Mouse (Mus musculus) cerebellum, adult 9-10 months (tissue): ENCODE data around the gene Gm9507.
"Not testable (repeated sequence)": the region's sequence is repeated elsewhere in the genome, so short reads cannot be mapped to it uniquely, and the experiment has no call there.

Experiments used
- DNase-seq: peaks from one replicate; pipeline ENCODE4 v3.0.0; 2022

The Gm9507 gene

DNA sequence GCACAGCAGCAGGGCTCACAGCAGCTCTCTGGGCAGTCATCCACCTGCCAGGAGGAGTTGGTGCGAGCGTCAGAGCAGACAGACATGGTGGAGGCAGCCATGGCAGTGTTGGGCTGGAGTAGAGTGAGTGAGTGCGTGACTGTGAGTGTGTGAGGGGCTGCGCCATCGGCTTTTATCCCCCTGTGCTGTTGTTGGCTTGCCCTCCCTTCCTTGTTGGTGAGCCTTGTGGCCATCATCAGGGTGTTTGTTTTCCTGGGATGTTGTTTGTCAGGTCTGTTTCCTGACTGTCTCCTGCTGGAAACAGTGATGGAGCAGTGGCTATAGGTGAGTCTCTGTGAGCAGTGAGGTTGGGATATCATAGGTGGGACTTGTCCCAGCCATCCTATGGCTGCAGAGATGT lies at the start of gene Gm9507:
Gm9507 (minus strand) TSS at position 101 of the 400 bp plus-strand sequence.
- no peak for DNase-seq

GRCm38 (mm10) chr10:77852559-77852958 lies 40.9 kb upstream of the Gm9507 start, which contains the start of gene Gm10318:
Gene Gm10318, plus strand, starts transcription at chr10:77852859.
- DNase-seq: no peak

DNA sequence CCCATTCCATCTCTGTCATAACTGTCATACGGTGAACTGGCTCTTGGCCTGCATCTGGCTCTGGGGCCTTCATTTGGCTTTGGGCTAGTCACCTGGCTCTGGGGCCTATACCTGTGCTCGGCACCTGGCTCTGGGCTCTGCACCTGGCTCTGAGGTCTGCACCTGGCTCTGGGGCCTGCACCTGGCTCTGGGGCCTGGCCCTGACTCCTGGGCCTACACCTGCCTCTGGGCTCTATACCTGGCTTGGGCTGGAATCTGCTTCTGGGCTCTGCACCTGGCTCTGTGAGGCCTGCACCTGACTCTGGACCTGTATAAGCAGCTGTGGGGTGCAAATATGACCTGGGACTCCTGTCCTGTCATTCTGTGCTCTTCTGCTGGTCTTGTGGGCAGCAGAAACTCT lies 35.9 kb upstream of the Gm9507 start:
- DNase-seq: no peak

DNA sequence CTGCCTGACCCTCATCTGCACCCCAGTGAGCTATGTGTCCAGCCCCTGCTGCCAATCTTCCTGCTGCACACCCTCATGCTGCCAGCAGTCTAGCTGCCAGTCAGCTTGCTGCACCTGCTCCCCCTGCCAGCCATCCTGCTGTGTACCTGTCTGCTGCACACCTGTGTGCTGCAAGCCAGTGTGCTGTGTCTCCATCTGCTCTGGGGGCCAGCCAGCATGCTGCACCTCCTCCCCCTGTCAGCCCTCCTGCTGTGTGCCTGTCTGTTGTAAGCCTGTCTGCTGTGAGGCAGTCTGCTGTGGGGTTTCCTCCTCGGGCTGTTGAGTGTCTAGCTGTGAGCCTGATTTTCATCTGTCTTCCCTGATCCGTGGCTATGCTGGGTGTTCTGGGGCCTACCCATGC lies 35.3 kb upstream of the Gm9507 start:
- DNase-seq: peak; percentile 51

DNA sequence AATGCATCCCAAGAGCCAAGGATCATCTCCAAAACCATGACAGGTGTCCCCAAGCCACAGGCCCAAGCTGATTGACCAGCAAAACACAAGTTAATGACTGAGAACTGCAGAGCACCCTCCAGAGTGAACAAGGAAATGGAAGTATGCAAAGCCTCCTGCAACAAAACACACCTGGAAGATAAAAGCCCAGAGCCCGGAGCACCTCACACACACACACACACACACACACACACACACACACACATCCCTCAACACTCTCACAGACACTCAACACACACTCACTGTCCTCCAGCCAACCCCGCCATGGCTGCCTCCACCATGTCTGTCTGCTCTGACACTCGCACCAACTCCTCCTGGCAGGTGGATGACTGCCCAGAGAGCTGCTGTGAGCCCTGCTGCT lies 34.9 kb upstream of the Gm9507 start, which contains the start of gene Gm36176:
Gm36176 (plus strand) TSS at position 301 of the 400 bp plus-strand sequence.
- DNase-seq: no peak

DNA sequence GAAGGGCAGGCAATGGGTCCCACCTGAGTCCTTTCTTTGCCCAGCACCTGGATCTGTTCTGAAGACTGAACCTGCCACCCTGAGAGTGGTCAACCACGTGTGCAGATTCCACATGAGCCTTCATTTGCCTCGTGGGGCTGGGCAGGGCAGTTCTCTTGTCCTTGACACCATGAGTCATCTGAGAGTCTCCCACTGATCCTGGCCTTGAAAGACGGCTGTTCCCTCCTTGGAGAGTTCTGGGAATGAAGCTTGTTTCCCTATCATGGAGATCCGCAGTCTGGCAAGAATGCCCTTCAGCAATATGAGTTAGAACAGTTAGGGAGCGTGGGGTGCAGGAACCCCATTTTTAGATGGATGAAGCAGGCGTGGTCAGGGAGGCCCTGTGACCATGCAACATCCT lies 27.4 kb upstream of the Gm9507 start:
- no peak for DNase-seq

DNA sequence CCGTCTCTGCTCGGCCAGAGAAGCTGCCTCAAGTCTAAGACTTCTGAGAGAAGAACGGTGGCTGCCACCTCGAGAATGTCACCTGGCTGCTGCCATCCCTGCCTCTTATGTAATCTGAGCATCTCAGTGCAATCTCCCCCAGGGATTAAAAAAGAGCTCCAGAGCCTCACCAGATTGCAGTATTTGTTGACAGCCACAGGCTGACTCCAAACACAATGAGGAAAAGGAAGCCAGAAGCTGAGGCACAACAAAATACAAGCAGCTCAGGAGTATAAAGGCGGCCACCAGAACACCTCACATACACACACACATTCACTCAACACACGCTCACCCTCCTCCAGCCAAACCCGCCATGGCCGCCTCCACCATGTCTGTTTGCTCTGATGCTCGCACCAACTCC lies 24.0 kb upstream of the Gm9507 start, which contains the start of gene Krtap10-10:
Krtap10-10 (plus strand) TSS at position 301 of the 400 bp plus-strand sequence.
- no peak for DNase-seq

GRCm38 (mm10) chr10:77826951-77827350 lies 15.3 kb upstream of the Gm9507 start, which contains the start of gene Krtap10-4:
Gene Krtap10-4, minus strand, starts transcription at chr10:77827095.
- DNase-seq: no peak

GRCm38 (mm10) chr10:77819203-77819602 lies 7.6 kb upstream of the Gm9507 start:
- DNase-seq: no peak

- DNase-seq: no peak
Observed at GRCm38 (mm10) chr10:77818523-77818922, 6.9 kb upstream of the Gm9507 start.

DNA sequence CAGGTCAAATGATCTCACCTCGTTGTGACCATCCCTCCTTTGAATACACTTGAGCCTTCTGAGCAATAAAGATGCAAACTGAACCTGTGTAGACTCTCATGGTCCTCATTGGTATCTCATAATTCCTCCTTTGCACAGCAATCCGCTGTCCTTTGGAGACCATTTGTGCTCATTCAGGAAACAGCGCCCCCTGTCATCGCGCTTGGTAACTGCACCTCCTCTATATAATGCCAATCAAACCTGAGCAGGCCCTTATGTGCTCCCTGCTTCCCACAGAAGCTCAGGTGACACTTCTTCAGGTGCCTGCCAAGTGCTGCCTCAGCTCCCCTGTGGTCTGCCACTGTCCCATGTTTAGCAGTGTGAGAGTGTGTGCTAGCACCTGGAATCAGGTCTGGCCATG lies 3.9 kb upstream of the Gm9507 start:
- DNase-seq: no peak

DNA sequence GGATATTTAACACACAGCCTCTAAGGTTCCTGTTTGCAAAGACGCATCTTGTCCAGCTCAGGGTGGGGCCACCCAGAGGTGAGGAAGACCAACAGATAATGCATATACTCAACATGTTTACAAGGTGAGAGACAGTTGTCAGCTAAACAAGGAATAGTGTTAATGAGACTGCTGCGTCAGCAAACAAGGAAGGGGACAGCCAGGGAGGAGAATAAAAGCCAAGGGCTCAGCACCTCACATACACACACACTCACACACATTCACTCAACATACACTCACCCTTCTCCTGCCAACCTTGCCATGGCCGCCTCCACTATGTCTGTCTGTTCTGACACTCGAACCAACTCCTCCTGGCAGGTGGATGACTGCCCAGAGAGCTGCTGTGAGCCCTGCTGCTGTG lies 2.7 kb upstream of the Gm9507 start, which contains the start of gene Gm2696:
Gm2696 (plus strand) TSS at position 301 of the 400 bp plus-strand sequence.
- DNase-seq: no peak

DNA sequence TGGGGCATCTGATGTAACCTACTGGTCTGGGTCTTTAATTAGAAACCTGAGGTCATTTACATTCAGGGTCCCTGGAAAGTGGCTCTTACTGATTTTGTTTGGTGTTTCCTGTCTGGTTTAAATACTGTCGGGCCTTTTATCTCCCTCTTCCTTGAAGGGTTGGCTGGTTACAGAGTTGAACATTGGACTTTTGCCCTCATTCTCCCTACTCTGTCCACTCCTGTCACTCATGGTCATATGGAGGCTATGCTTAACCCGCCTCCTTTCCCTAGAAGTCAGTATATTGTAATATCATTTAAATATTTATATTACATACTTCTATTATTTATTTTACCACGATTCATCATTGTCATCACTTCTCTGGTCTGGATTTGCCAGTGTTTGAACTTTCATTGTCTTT lies 7.5 kb downstream of the Gm9507 start:
- no peak for DNase-seq

DNA sequence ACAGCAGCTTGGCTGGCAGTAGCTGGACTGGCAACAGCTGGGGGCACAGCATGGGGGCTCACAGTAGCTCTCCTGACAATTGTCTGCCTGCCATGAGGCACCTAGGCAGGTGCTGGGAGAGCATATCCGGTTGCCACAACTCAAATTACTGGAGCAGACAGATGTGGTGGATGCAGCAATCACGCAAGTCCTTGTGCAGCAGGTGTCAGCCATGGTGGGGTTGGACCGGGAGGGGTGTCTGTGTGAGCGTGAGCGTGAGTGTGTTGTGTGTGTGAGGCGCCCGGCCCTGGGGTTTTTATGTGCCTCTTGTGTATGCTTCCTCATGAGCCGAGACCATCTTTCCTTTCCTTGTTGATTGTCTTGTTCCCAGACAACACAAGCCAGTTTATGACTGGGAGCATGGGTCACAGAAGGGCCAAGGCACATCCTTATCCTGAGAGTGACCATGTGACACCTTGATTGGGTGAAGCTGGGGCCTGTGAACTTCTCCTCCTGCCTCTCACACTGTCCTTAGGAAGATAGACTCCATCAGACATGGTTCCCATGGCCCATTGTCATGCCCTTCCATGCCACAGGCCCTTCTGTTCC lies 12.6 kb downstream of the Gm9507 start, which contains the start of gene Gm19668:
Gm19668 (minus strand) TSS at position 213 of the 588 bp plus-strand sequence.
- DNase-seq: no peak

- DNase-seq: peak; percentile 26
Observed at GRCm38 (mm10) chr10:77798164-77798920, 13.3 kb downstream of the Gm9507 start.

DNA sequence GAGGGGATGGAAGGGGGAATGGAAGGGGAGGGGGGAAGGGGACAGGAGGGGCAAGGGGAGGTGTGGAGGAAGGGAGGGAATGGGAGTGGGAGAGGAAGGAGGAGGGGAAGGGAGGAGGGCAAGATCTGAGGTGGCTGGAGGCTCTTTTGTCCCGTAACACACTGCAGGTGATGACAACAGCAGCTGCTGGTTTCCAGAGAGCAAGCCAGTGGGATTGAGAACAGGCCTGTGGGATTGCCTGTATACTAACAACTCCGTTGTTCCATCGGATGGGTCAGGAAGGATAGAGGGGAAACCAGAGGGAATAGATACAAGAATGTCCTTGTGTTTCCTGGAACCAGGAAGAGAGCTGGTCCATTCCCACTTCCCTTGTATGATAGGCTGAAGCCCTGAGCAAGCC lies 14.0 kb downstream of the Gm9507 start:
- DNase-seq: no peak

DNA sequence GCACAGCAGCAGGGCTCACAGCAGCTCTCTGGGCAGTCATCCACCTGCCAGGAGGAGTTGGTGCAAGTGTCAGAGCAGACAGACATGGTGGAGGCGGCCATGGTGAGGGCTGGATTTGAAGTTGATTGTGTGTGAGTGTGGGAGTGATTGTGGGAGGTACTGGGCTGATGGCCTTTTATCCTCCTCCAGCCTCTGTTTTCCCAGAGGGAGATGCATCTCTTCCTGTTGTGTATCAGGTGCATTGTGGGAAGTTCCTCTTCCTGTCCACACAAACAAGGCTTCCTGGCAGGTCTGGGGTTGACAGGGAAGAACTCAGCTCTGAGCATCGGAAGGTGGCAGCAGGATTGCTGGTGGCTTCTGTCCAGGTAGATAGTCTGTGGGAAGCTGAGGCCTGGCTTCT lies 16.7 kb downstream of the Gm9507 start, which contains the start of gene Gm9639:
Gm9639 (minus strand) TSS at position 101 of the 400 bp plus-strand sequence.
- DNase-seq: no peak

GRCm38 (mm10) chr10:77788621-77789020 lies 23.0 kb downstream of the Gm9507 start:
- DNase-seq: no peak

DNA sequence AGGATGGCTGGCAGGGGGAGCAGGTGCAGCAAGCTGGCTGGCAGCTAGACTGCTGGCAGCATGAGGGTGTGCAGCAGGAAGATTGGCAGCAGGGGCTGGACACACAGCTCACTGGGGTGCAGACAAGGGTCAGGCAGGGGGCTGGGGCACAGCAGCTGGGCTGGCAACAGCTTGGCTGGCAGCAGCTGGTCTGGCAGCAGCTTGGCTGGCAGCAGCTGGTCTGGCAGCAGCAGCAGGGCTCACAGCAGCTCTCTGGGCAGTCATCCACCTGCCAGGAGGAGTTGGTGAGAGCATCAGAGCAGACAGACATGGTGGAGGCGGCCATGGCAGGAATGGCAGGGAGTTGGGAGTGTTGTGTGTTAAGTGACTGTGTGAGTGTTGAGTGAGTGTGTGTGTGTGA lies 23.8 kb downstream of the Gm9507 start, which contains the start of gene Gm7137:
Gm7137 (minus strand) TSS at position 325 of the 400 bp plus-strand sequence.
- not testable (repeated sequence) for DNase-seq

- DNase-seq: not testable (repeated sequence)
Observed at GRCm38 (mm10) chr10:77783396-77783795, 28.2 kb downstream of the Gm9507 start.

DNA sequence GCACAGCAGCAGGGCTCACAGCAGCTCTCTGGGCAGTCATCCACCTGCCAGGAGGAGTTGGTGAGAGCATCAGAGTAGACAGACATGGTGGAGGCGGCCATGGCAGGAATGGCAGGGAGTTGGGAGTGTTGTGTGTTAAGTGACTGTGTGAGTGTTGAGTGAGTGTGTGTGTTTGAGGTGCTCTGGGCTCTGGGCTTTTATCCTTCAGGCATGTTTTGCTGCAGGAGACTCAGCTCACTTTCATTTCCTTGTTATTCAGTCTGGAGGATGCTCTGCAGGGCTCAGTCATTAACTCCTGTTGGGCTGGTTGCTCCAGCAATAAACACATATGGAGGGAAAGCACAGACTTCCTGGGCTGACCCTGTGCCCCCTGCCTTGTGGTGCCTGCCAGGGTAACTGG lies 29.2 kb downstream of the Gm9507 start, which contains the start of gene Gm3250:
Gm3250 (minus strand) TSS at position 101 of the 400 bp plus-strand sequence.
- not testable (repeated sequence) for DNase-seq

DNA sequence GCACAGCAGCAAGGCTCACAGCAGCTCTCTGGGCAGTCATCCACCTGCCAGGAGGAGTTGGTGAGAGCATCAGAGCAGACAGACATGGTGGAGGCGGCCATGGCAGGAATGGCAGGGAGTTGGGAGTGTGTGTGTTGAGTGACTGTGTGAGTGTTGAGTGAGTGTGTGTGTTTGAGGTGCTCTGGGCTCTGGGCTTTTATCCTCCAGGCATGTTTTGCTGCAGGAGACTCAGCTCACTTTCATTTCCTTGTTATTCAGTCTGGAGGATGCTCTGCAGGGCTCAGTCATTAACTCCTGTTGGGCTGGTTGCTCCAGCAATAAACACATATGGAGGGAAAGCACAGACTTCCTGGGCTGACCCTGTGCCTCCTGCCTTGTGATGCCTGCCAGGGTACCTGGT lies 34.8 kb downstream of the Gm9507 start, which contains the start of gene Gm7138:
Gm7138 (minus strand) TSS at position 101 of the 400 bp plus-strand sequence.
- DNase-seq: not testable (repeated sequence)

DNA sequence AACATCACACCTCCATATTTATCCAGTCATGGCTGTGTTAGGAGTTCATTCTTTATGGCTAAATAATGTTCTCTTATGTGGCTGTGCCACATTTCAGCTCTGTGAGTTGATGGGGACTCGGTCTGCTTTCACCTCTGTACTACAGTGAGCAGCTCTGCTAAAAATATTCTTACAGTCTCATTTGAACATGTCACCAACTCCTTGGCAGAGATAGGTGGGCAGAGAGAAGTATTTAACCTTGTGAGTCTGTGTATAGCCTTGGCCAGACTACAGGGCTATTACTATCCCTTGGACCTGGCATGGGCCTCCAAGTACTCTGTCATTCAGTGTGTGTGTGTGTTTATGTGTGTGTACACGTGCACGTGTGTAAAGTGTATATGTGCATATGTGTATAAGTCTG lies 39.5 kb downstream of the Gm9507 start:
- not testable (repeated sequence) for DNase-seq
